Mouse (Mus musculus): ENCODE data around the gene Cdh20.

DNA sequence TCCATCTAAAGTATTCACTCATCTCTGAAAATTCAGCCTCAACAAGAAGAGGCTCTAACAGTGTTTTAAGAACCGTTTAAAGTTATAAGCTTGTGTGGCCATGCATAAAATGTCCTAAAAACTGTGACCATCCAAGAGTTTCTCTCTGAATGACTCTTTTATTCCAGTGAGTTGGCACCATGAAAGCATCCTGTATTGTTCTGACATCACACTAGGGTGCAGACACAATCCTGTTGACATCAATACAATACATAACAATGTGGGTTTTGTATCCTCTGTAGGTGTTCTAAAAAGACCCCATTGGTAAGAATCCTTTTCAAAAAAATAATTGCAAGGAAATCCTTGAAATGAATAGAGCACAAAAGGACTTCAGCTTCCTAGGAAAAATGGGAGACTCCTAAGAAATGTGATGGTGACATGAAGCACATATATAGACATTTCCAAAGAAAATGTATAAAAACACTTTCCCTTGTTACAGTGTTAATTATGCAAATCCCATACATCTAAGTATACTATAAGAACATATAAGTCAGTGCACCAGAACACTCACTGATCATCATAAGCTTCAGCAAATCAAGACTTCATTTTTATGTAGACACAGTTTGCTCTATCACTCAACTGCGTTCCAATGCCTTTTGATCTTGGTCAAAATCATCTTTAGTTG, 80.1 kb downstream of the Cdh20 start:
- TF ChIP-seq CTCF (IDR thresholded peaks at IDR 0.05; ENCODE audit: low read depth, low read length) = no peak
- TF ChIP-seq POLR2A (IDR thresholded peaks at IDR 0.05; ENCODE audit: extremely low read depth, insufficient read depth, low read length) = no peak
